Mouse (Mus musculus): ENCODE data around the gene Serpina10. TPM values are rescaled to one million over a fixed set of nuclear protein-coding genes. Genes with fewer than 3 reads are reported as not detected.

Serpina10 gene
- total and polyA plus RNA-seq, 3 experiments = not detected

GRCm38 (mm10) chr12:103616860-103617261 lies 14.4 kb downstream of the Serpina10 start:
- no peaks in the 10 kb centered on the region for H3K9me3 ChIP-seq (replicated peaks; ENCODE audit: low read length)
- DNase-seq (ENCODE audit: extremely low read depth) = no peak
- no peak for TF ChIP-seq RCOR1 (conservative IDR thresholded peaks at IDR 0.05; ENCODE audit: low read depth, low read length)
- TF ChIP-seq UBTF (IDR thresholded peaks at IDR 0.05; ENCODE audit: low read depth, low read length) = no peak
- no peak for TF ChIP-seq USF1 (IDR thresholded peaks at IDR 0.05; ENCODE audit: low read depth, low read length)
- no peak for TF ChIP-seq SIN3A (IDR thresholded peaks at IDR 0.05; ENCODE audit: low read length)
- TF ChIP-seq POLR2A (IDR thresholded peaks at IDR 0.05; ENCODE audit: low read depth, low read length) = no peak
- TF ChIP-seq CHD2 (IDR thresholded peaks at IDR 0.05; ENCODE audit: low read length) = no peak
- no peak for TF ChIP-seq PAX5 (IDR thresholded peaks at IDR 0.05; ENCODE audit: low read length)
- no peak overlapping the region for H3K4me3 ChIP-seq (replicated peaks in 1 of 3; ENCODE audit: low read depth in 2 of 3, low read length in 2 of 3, poor library complexity in 1 of 3)
- H3K36me3 ChIP-seq (replicated peaks in 1 of 2; ENCODE audit: control insufficient read depth in 1 of 2, insufficient read depth in 1 of 2, low read length in 1 of 2) = no peaks in the 10 kb centered on the region
- dilution Hi-C loops (cut with MboI; ENCODE audit: extremely low pct_ligation_motif_present, extremely low pct_unique_long_range_greater_than_20kb, low sequenced_read_pairs) (no loop called here), in situ Hi-C loops (cut with MboI; ENCODE audit: low pct_ligation_motif_present, low pct_unique_long_range_greater_than_20kb, low sequenced_read_pairs) (no loop called here)
- no peaks in the 10 kb centered on the region for H3K79me2 ChIP-seq (replicated peaks; ENCODE audit: control insufficient read depth, extremely low read depth, insufficient read depth, poor library complexity, severe bottlenecking)
- H3K4me1 ChIP-seq (ENCODE audit: control insufficient read depth in 1 of 2, insufficient read depth in 2 of 2) = no peaks in the 10 kb centered on the region
- no peak overlapping the region for H3K9ac ChIP-seq (ENCODE audit: insufficient read depth, low read depth)
- H3K27ac ChIP-seq (ENCODE audit: insufficient read depth, low read depth) = no peak overlapping the region
- no peak overlapping the region for H3K4me2 ChIP-seq (ENCODE audit: insufficient read depth, low read depth, poor library complexity, severe bottlenecking)
- H3K27me3 ChIP-seq (replicated peaks) = no peaks in the 10 kb centered on the region

GRCm38 (mm10) chr12:103615734-103616133 lies 15.5 kb downstream of the Serpina10 start:
- no peaks in the 10 kb centered on the region for H3K27me3 ChIP-seq (replicated peaks)
- H3K36me3 ChIP-seq (replicated peaks in 1 of 2; ENCODE audit: control insufficient read depth in 1 of 2, insufficient read depth in 1 of 2, low read length in 1 of 2) = no peaks in the 10 kb centered on the region
- in situ Hi-C loops (cut with MboI; ENCODE audit: low pct_ligation_motif_present, low pct_unique_long_range_greater_than_20kb, low sequenced_read_pairs) = no loop called here
- H3K9me3 ChIP-seq (replicated peaks; ENCODE audit: low read length) = no peaks in the 10 kb centered on the region
- H3K4me3 ChIP-seq (replicated peaks in 1 of 3; ENCODE audit: low read depth in 2 of 3, low read length in 2 of 3, poor library complexity in 1 of 3) = no peak overlapping the region
- H3K4me1 ChIP-seq (ENCODE audit: control insufficient read depth in 1 of 2, insufficient read depth in 2 of 2) = no peaks in the 10 kb centered on the region
- no peak overlapping the region for H3K9ac ChIP-seq (ENCODE audit: insufficient read depth, low read depth)
- no peaks in the 10 kb centered on the region for H3K79me2 ChIP-seq (replicated peaks; ENCODE audit: control insufficient read depth, extremely low read depth, insufficient read depth, poor library complexity, severe bottlenecking)
- H3K4me2 ChIP-seq (ENCODE audit: insufficient read depth, low read depth, poor library complexity, severe bottlenecking) = no peak overlapping the region
- TF ChIP-seq E2F4 (IDR thresholded peaks at IDR 0.05; ENCODE audit: insufficient replicate concordance, low read depth, low read length) (no peak), TCF12 (IDR thresholded peaks at IDR 0.05; ENCODE audit: low read depth, low read length) (no peak), POLR2AphosphoS2 (IDR thresholded peaks at IDR 0.05; ENCODE audit: low read depth, low read length) (no peak), MEF2A (IDR thresholded peaks at IDR 0.05; ENCODE audit: borderline replicate concordance, low read depth, low read length) (no peak), MAX (IDR thresholded peaks at IDR 0.05; ENCODE audit: low read length) (no peak), CTCF (conservative IDR thresholded peaks at IDR 0.05 in 1 of 2, IDR thresholded peaks at IDR 0.05 in 1 of 2; ENCODE audit: low read depth in 2 of 2, low read length in 2 of 2) (no peak), ZC3H11A (IDR thresholded peaks at IDR 0.05; ENCODE audit: low read depth, low read length) (no peak), ETS1 (conservative IDR thresholded peaks at IDR 0.05; ENCODE audit: low read depth, low read length) (no peak), JUN (IDR thresholded peaks at IDR 0.05; ENCODE audit: insufficient read depth, low read depth, low read length) (no peak)
- H3K27ac ChIP-seq (ENCODE audit: insufficient read depth, low read depth) = no peak overlapping the region
- dilution Hi-C loops (cut with MboI; ENCODE audit: extremely low pct_ligation_motif_present, extremely low pct_unique_long_range_greater_than_20kb, low sequenced_read_pairs) = no loop called here
- no peak for DNase-seq (ENCODE audit: extremely low read depth)

- DNase-seq (ENCODE audit: extremely low read depth) = no peak
- dilution Hi-C loops (cut with MboI; ENCODE audit: extremely low pct_ligation_motif_present, extremely low pct_unique_long_range_greater_than_20kb, low sequenced_read_pairs) = no loop called here
These were observed 16.1 kb downstream of the Serpina10 start for GRCm38 (mm10) chr12:103615141-103615540.

More at GRCm38 (mm10) chr12:103615141-103615540, 16.1 kb downstream of the Serpina10 start:
- H3K4me2 ChIP-seq (ENCODE audit: insufficient read depth, low read depth, poor library complexity, severe bottlenecking) = no peak overlapping the region
- H3K36me3 ChIP-seq (replicated peaks in 1 of 2; ENCODE audit: control insufficient read depth in 1 of 2, insufficient read depth in 1 of 2, low read length in 1 of 2) = no peaks in the 10 kb centered on the region
- H3K4me1 ChIP-seq (ENCODE audit: control insufficient read depth in 1 of 2, insufficient read depth in 2 of 2) = no peaks in the 10 kb centered on the region
- no peak for TF ChIP-seq MEF2A (IDR thresholded peaks at IDR 0.05; ENCODE audit: borderline replicate concordance, low read depth, low read length)
- TF ChIP-seq ZKSCAN1 (IDR thresholded peaks at IDR 0.05; ENCODE audit: borderline replicate concordance, low read depth, low read length) = no peak
- TF ChIP-seq GABPA (IDR thresholded peaks at IDR 0.05; ENCODE audit: insufficient replicate concordance, low read depth, low read length) = no peak
- TF ChIP-seq JUND (conservative IDR thresholded peaks at IDR 0.05; ENCODE audit: low read depth, low read length) = no peak
- TF ChIP-seq ZC3H11A (IDR thresholded peaks at IDR 0.05; ENCODE audit: low read depth, low read length) = no peak
- no peak for TF ChIP-seq CTCF (conservative IDR thresholded peaks at IDR 0.05 in 1 of 2, IDR thresholded peaks at IDR 0.05 in 1 of 2; ENCODE audit: low read depth in 2 of 2, low read length in 2 of 2)
- TF ChIP-seq EP300 (IDR thresholded peaks at IDR 0.05; ENCODE audit: low read length) = no peak
- TF ChIP-seq RCOR1 (conservative IDR thresholded peaks at IDR 0.05; ENCODE audit: low read depth, low read length) = no peak
- TF ChIP-seq MAX (IDR thresholded peaks at IDR 0.05; ENCODE audit: low read length) = no peak
- no peak for TF ChIP-seq USF1 (IDR thresholded peaks at IDR 0.05; ENCODE audit: low read depth, low read length)
- no peak for TF ChIP-seq E2F4 (IDR thresholded peaks at IDR 0.05; ENCODE audit: insufficient replicate concordance, low read depth, low read length)
- no peak for TF ChIP-seq RAD21 (IDR thresholded peaks at IDR 0.05; ENCODE audit: low read depth, low read length)
- H3K79me2 ChIP-seq (replicated peaks; ENCODE audit: control insufficient read depth, extremely low read depth, insufficient read depth, poor library complexity, severe bottlenecking) = no peaks in the 10 kb centered on the region
- H3K4me3 ChIP-seq (replicated peaks in 1 of 3; ENCODE audit: low read depth in 2 of 3, low read length in 2 of 3, poor library complexity in 1 of 3) = no peak overlapping the region
- in situ Hi-C loops (cut with MboI; ENCODE audit: low pct_ligation_motif_present, low pct_unique_long_range_greater_than_20kb, low sequenced_read_pairs) = no loop called here
- H3K27ac ChIP-seq (ENCODE audit: insufficient read depth, low read depth) = no peak overlapping the region
- no peak overlapping the region for H3K9ac ChIP-seq (ENCODE audit: insufficient read depth, low read depth)
- H3K27me3 ChIP-seq (replicated peaks) = no peaks in the 10 kb centered on the region
- no peaks in the 10 kb centered on the region for H3K9me3 ChIP-seq (replicated peaks; ENCODE audit: low read length)

Data from CH12.LX (cell line).